Mouse (Mus musculus): ENCODE data around the gene Col17a1. TPM values are rescaled to one million over a fixed set of nuclear protein-coding genes. Genes with fewer than 3 reads are reported as not detected.

The Col17a1 gene
- polyA plus RNA-seq, 1 experiment from 2014 or later = 0.36 TPM

Other genes with a start within 250 kb of the Col17a1 start
- 5.5 and 6.9 TPM in 2 replicates for gene Sh3pxd2a, start 227.7 kb downstream of the Col17a1 start, polyA plus RNA-seq (2014; fragmentation: Nextera tagmentation; extraction: Ambion mirVana)
- gene Stn1, start 154.6 kb downstream of the Col17a1 start, polyA plus RNA-seq (2014; fragmentation: Nextera tagmentation; extraction: Ambion mirVana) = 46.8 and 55.4 TPM in 2 replicates
- 12.8 and 13.8 TPM in 2 replicates for gene Slk, start 112.4 kb downstream of the Col17a1 start, polyA plus RNA-seq (2014; fragmentation: Nextera tagmentation; extraction: Ambion mirVana)
- 295 and 320 TPM in 2 replicates for gene Sfr1, start 39.6 kb upstream of the Col17a1 start, polyA plus RNA-seq (2014; fragmentation: Nextera tagmentation; extraction: Ambion mirVana)
- gene Gsto1, start 162.9 kb upstream of the Col17a1 start, polyA plus RNA-seq (2014; fragmentation: Nextera tagmentation; extraction: Ambion mirVana) = 105 and 116 TPM in 2 replicates
- 0.77 and 1.4 TPM in 2 replicates for gene Gsto2, start 173.4 kb upstream of the Col17a1 start, polyA plus RNA-seq (2014; fragmentation: Nextera tagmentation; extraction: Ambion mirVana)
- gene Cfap43, start 227.2 kb upstream of the Col17a1 start, polyA plus RNA-seq (2014; fragmentation: Nextera tagmentation; extraction: Ambion mirVana) = 0.54 and 2.1 TPM in 2 replicates
- 10.0 and 12.2 TPM in 2 replicates for gene Itprip, start 227.2 kb upstream of the Col17a1 start, polyA plus RNA-seq (2014; fragmentation: Nextera tagmentation; extraction: Ambion mirVana)
- 0.36 and 0.37 TPM in 2 replicates for gene Cfap58, start 245.6 kb upstream of the Col17a1 start, polyA plus RNA-seq (2014; fragmentation: Nextera tagmentation; extraction: Ambion mirVana)

All from hindbrain, embryonic 11.5 days (tissue).